Mouse (Mus musculus): ENCODE measurements at regions not wholly inside any gene's neighbourhood (a gene's known extent, or its start where the extent isn't known, plus 50 kb on each side); places are given as distances from the start of the nearest gene placed in this dataset.

DNA sequence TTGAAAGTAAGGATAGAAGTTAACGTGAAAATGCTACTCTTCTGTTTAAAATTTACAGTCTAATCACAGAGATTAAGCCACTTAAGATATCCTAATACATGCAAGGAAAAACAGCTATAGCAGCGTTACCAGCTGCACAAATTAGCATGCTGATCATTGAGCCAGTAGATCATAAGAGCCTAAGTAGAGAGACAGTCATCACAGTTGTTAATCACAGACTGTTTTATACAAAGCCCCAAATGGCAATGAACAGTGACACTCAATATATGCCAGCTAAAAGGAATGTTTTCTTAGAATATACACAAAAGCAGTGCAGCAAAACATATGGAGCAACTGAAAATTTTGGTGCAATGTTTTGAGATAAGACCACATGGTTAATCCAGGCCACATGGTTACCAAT lies 64.7 kb upstream of the Ppp1r3a start:
- no peak for DNase-seq (ENCODE audit: low read depth, low spot score)

- no peak for DNase-seq (ENCODE audit: low read depth, low spot score)
These were observed 69.7 kb upstream of the Ppp1r3a start for GRCm38 (mm10) chr6:14824777-14825176.

DNA sequence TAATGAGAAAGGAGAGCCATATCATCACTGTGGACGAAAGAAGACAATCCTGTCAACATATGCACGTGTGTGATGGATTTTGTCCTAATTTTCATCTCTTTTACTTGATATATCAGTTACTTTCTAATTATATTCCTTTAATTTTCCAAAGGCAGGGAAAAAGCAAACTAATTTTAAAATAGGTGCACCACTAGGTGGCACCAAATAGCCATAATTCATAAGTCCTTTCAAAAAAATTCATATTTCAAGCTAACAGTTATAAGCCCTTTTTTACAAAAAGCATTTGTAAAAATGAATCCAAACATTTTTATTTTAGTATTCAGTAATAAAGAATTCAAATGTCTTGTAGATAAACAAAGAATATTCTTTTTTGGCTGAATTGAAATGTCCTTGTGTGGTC lies 62.2 kb upstream of the Foxp2 start:
- peak; percentile 16 for DNase-seq (ENCODE audit: low read depth, low spot score)

Data from forelimb bud, embryonic 11.5 days (tissue).